Mouse (Mus musculus) neural tube, embryonic 15.5 days (tissue): ENCODE results near the gene Tmem81. TPM values are rescaled to one million over a fixed set of nuclear protein-coding genes. Genes with fewer than 3 reads are reported as not detected.

Experiments used
- ATAC-seq: fragments of 200-750 bp; cut with Nextera tagmentation; 2 replicates; pipeline ENCODE4 v1.8.0; 2017; ENCODE audit warnings: mild to moderate bottlenecking, moderate TSS enrichment, moderate library complexity; ENCODE audit not compliant: low FRiP score
- H3K27ac ChIP-seq: fragments of 300-500 bp; sonication (generic); replicated peaks from 2 replicates; pipeline ENCODE4 v1.5.1; 2015; ENCODE audit warnings: mild to moderate bottlenecking, inconsistent platforms
- H3K27me3 ChIP-seq: fragments of 300-500 bp; sonication (generic); replicated peaks from 2 replicates; pipeline ENCODE4 v1.6.1; 2015; ENCODE audit warnings: inconsistent platforms
- H3K36me3 ChIP-seq: fragments of 300-500 bp; sonication (generic); 2 replicates; pipeline ENCODE4 v1.6.1; 2015; ENCODE audit warnings: inconsistent platforms
- H3K4me1 ChIP-seq: fragments of 300-500 bp; sonication (generic); 2 replicates; pipeline ENCODE4 v1.6.1; 2015; ENCODE audit warnings: inconsistent platforms
- H3K4me2 ChIP-seq: fragments of 300-500 bp; sonication (generic); 2 replicates; pipeline ENCODE4 v1.6.1; 2015; ENCODE audit warnings: inconsistent platforms, mild to moderate bottlenecking, moderate library complexity
- H3K4me3 ChIP-seq: fragments of 300-500 bp; sonication (generic); replicated peaks from 2 replicates; pipeline ENCODE4 v1.5.1; 2015; ENCODE audit warnings: mild to moderate bottlenecking, inconsistent platforms
- H3K9ac ChIP-seq: fragments of 300-500 bp; sonication (generic); replicated peaks from 2 replicates; pipeline ENCODE4 v1.6.1; 2015; ENCODE audit warnings: mild to moderate bottlenecking, inconsistent platforms
- H3K9me3 ChIP-seq: fragments of 300-500 bp; sonication (generic); replicated peaks from 2 replicates; pipeline ENCODE4 v1.6.1; 2016; ENCODE audit warnings: inconsistent platforms
- WGBS: fragments of 180-500 bp; shearing (Covaris S2); methylation state at CpG from one replicate; pipeline ENCODE4 v1.1.7; 2015; ENCODE audit warnings: mixed read lengths; 5-methylcytosine and 5-hydroxymethylcytosine counted together
- polyA plus RNA-seq: library from polyadenylated mRNA; unstranded; fragments of >200 nt; fragmentation: Nextera tagmentation; extraction: Ambion mirVana; gene quantifications from 2 replicates; pipeline ENCODE4 v1.2.1, GENCODE M21; 2015

Gene Tmem81
- polyA plus RNA-seq, 1 experiment from 2014 or later = 0.73 TPM

- 75% methylated on average over 5 of the region's 5 CpGs for WGBS
- no peaks in the 10 kb centered on the region for H3K9me3 ChIP-seq
- H3K4me3 ChIP-seq = no peak overlapping the region
- no peak overlapping the region for H3K9ac ChIP-seq
- H3K27me3 ChIP-seq = no peaks in the 10 kb centered on the region
- peaks cover 51% of the 10 kb centered on the region for H3K4me1 ChIP-seq
- no peaks in the 10 kb centered on the region for H3K36me3 ChIP-seq
- ATAC-seq = no peak
- no peak overlapping the region for H3K27ac ChIP-seq
- H3K4me2 ChIP-seq = no peak overlapping the region
These were observed 31.7 kb downstream of the Tmem81 start for GRCm38 (mm10) chr1:132537736-132538135.

- H3K27ac ChIP-seq = no peak overlapping the region
- no peak for ATAC-seq
These were observed 34.7 kb downstream of the Tmem81 start for GRCm38 (mm10) chr1:132540701-132541100.

GRCm38 (mm10) chr1:132541171-132541823, 35.3 kb downstream of the Tmem81 start:
- ATAC-seq = no peak
- Histone ChIP-seq H3K4me2 (peak overlapping the region; percentile 77), H3K27me3 (0 out of 2 replicates have a peak, but pooled peaks cover 3% of the 10 kb centered on the region), H3K36me3 (no peaks in the 10 kb centered on the region), H3K9ac (peak overlapping the region; percentile 55), H3K9me3 (no peaks in the 10 kb centered on the region), H3K4me3 (peak overlapping the region; percentile 50), H3K4me1 (peaks cover 39% of the 10 kb centered on the region), H3K27ac (no peak overlapping the region)
- 7% methylated on average over 14 of the region's 14 CpGs for WGBS

More at GRCm38 (mm10) chr1:132540701-132541100, 34.7 kb downstream of the Tmem81 start:
- 0 out of 2 replicates have a peak, but pooled peaks cover 3% of the 10 kb centered on the region for H3K27me3 ChIP-seq
- H3K4me3 ChIP-seq = peak overlapping the region; percentile 50; the same call in 1 of the 2 replicates
- peaks cover 39% of the 10 kb centered on the region for H3K4me1 ChIP-seq
- H3K9me3 ChIP-seq = no peaks in the 10 kb centered on the region
- 60% methylated on average over 7 of the region's 7 CpGs for WGBS
- peak overlapping the region; percentile 77 for H3K4me2 ChIP-seq
- no peak overlapping the region for H3K9ac ChIP-seq
- H3K36me3 ChIP-seq = no peaks in the 10 kb centered on the region

GRCm38 (mm10) chr1:132541824-132542599, 36.0 kb downstream of the Tmem81 start:
- Histone ChIP-seq H3K4me1 (peaks cover 39% of the 10 kb centered on the region), H3K27ac (peak overlapping the region; percentile 84), H3K4me2 (peak overlapping the region; percentile 77), H3K9me3 (no peaks in the 10 kb centered on the region), H3K9ac (peak overlapping the region; percentile 55), H3K4me3 (peak overlapping the region; percentile 50), H3K27me3 (0 out of 2 replicates have a peak, but pooled peaks cover 3% of the 10 kb centered on the region), H3K36me3 (no peaks in the 10 kb centered on the region)
- 12% methylated on average over 5 of the region's 5 CpGs for WGBS
- ATAC-seq = 0 out of 2 replicates have a peak, but pooled peaks have one; percentile 12

GRCm38 (mm10) chr1:132542762-132543306, 36.8 kb downstream of the Tmem81 start, which contains the start of gene Cntn2:
Gene Cntn2 (minus strand): TSS chr1:132543256.
- peak within 1 kb of the TSS; percentile 84 for H3K27ac ChIP-seq
- peak within 1 kb of the TSS; percentile 55 for H3K9ac ChIP-seq
- peak within 1 kb of the TSS; percentile 77 for H3K4me2 ChIP-seq
- no peaks in the 10 kb centered on the region for H3K36me3 ChIP-seq
- H3K4me3 ChIP-seq = peak within 1 kb of the TSS; percentile 50
- H3K4me1 ChIP-seq = peaks cover 39% of the 10 kb centered on the region
- WGBS = under 1% methylated on average over 30 of the region's 30 CpGs
- H3K9me3 ChIP-seq = no peaks in the 10 kb centered on the region
- 0 out of 2 replicates have a peak, but pooled peaks cover 3% of the 10 kb centered on the region for H3K27me3 ChIP-seq
- ATAC-seq = peak; percentile 92

GRCm38 (mm10) chr1:132543789-132544188, 37.8 kb downstream of the Tmem81 start:
- Histone ChIP-seq H3K27ac (peak overlapping the region; percentile 51; the same call in 1 of the 2 replicates), H3K36me3 (no peaks in the 10 kb centered on the region), H3K4me1 (peaks cover 36% of the 10 kb centered on the region), H3K27me3 (0 out of 2 replicates have a peak, but pooled peaks cover 3% of the 10 kb centered on the region), H3K9me3 (no peaks in the 10 kb centered on the region), H3K4me3 (no peak overlapping the region), H3K4me2 (0 out of 2 replicates have a peak overlapping the region, but pooled peaks have one; percentile 77), H3K9ac (no peak overlapping the region)
- ATAC-seq = no peak
- 66% methylated on average over 8 of the region's 8 CpGs for WGBS

GRCm38 (mm10) chr1:132557901-132558631, 52.0 kb downstream of the Tmem81 start:
- Histone ChIP-seq H3K9me3 (no peaks in the 10 kb centered on the region), H3K4me3 (no peak overlapping the region), H3K27ac (peak overlapping the region; percentile 64), H3K9ac (no peak overlapping the region), H3K4me2 (0 out of 2 replicates have a peak overlapping the region, but pooled peaks have one; percentile 5), H3K4me1 (peaks cover 52% of the 10 kb centered on the region), H3K27me3 (no peaks in the 10 kb centered on the region), H3K36me3 (no peaks in the 10 kb centered on the region)
- WGBS = 10% methylated on average over 9 of the region's 9 CpGs
- peak; percentile 57 for ATAC-seq

Other genes with a start within 250 kb of the Tmem81 start
- gene Klhdc8a, start 207.6 kb upstream of the Tmem81 start, polyA plus RNA-seq = 7.5 TPM in 2 replicates
- 6.6 and 7.1 TPM in 2 replicates for gene Nuak2, start 190.1 kb upstream of the Tmem81 start, polyA plus RNA-seq
- 28.5 and 33.2 TPM in 2 replicates for gene Tmcc2, start 114.9 kb upstream of the Tmem81 start, polyA plus RNA-seq
- gene Dstyk, start 88.7 kb upstream of the Tmem81 start, polyA plus RNA-seq = 8.4 and 9.2 TPM in 2 replicates
- 42.6 and 42.8 TPM in 2 replicates for gene Rbbp5, start 28.9 kb upstream of the Tmem81 start, polyA plus RNA-seq
- 17.7 and 22.1 TPM in 2 replicates for gene Cntn2, start 37.0 kb downstream of the Tmem81 start, polyA plus RNA-seq
- 30.7 and 37.6 TPM in 2 replicates for gene Nfasc, start 235.6 kb downstream of the Tmem81 start, polyA plus RNA-seq